Mouse (Mus musculus) hindbrain, postnatal 0 days (tissue): ENCODE results near the gene Ccnj. TPM values are rescaled to one million over a fixed set of nuclear protein-coding genes. Genes with fewer than 3 reads are reported as not detected.

Source experiments
- ATAC-seq: fragments of 200-750 bp; cut with Nextera tagmentation; 2 replicates; pipeline ENCODE4 v1.8.0; 2017; ENCODE audit warnings: mild to moderate bottlenecking, moderate TSS enrichment, moderate library complexity
- DNase-seq: peaks from one replicate; pipeline ENCODE4 v3.0.0-alpha.2; 2015; ENCODE audit warnings: low spot score
- H3K27ac ChIP-seq: fragments of 300-500 bp; sonication (generic); 2 replicates; pipeline ENCODE4 v1.5.1; 2014; ENCODE audit warnings: mild to moderate bottlenecking
- H3K27me3 ChIP-seq: fragments of 300-500 bp; sonication (generic); 2 replicates; pipeline ENCODE4 v1.6.1; 2014; ENCODE audit warnings: low read length, mixed read lengths; ENCODE audit not compliant: insufficient read depth
- H3K36me3 ChIP-seq: fragments of 300-500 bp; sonication (generic); 2 replicates; pipeline ENCODE4 v1.6.1; 2014; ENCODE audit warnings: low read length, mixed read lengths; ENCODE audit not compliant: insufficient read depth
- H3K4me1 ChIP-seq: fragments of 300-500 bp; sonication (generic); 2 replicates; pipeline ENCODE4 v1.6.1; 2014; ENCODE audit warnings: antibody characterized with exemption, low read length, mixed read lengths; ENCODE audit not compliant: insufficient read depth
- H3K4me2 ChIP-seq: fragments of 300-500 bp; sonication (generic); 2 replicates; pipeline ENCODE4 v1.6.1; 2014; ENCODE audit warnings: low read depth, mild to moderate bottlenecking, low read length, moderate library complexity, mixed read lengths
- H3K4me3 ChIP-seq: fragments of 300-500 bp; sonication (generic); 2 replicates; pipeline ENCODE4 v1.5.1; 2014; ENCODE audit warnings: low read length
- H3K9ac ChIP-seq: fragments of 300-500 bp; sonication (generic); replicated peaks from 2 replicates; pipeline ENCODE4 v1.6.1; 2014; ENCODE audit warnings: mild to moderate bottlenecking, low read length, moderate library complexity, mixed read lengths
- H3K9me3 ChIP-seq: fragments of 300-500 bp; sonication (generic); 2 replicates; pipeline ENCODE4 v1.6.1; 2016; ENCODE audit warnings: low read length, mixed read lengths
- CTCF ChIP-seq: IDR thresholded peaks from 2 replicates; pipeline ENCODE4 v1.5.1; 2016; ENCODE audit warnings: antibody characterized with exemption, control low read depth, low read depth
- WGBS: fragments of 180-500 bp; shearing (Covaris S2); extraction: QIAGEN DNeasy Blood & Tissue Kit; methylation state at CpG from one replicate; pipeline ENCODE4 v1.1.7; 2014; 5-methylcytosine and 5-hydroxymethylcytosine counted together
- polyA plus RNA-seq: library from polyadenylated mRNA; unstranded; fragments of >200 nt; fragmentation: Nextera tagmentation; extraction: Ambion mirVana; gene quantifications from 2 replicates; pipeline ENCODE4 v1.2.1, GENCODE M21; 2015
- total RNA-seq: library from RNA; depleted of rRNA; stranded (reverse); fragments of >200 nt; gene quantifications from 2 replicates; pipeline ENCODE4 v1.2.3, GENCODE M21; 2014

Gene Ccnj
- total and polyA plus RNA-seq, 2 experiments from 2014 or later: 8.6 to 13.1 TPM

GRCm38 (mm10) chr19:40813385-40813784 lies 17.7 kb upstream of the Ccnj start:
- Histone ChIP-seq H3K27ac (no peak overlapping the region), H3K9me3 (no peaks in the 10 kb centered on the region), H3K4me3 (no peak overlapping the region), H3K9ac (no peak overlapping the region), H3K36me3 (no peaks in the 10 kb centered on the region), H3K27me3 (no peaks in the 10 kb centered on the region), H3K4me1 (no peaks in the 10 kb centered on the region), H3K4me2 (no peak overlapping the region)
- WGBS: 89% methylated on average over 14 of the region's 14 CpGs
- no peak for ATAC-seq
- no peak for DNase-seq
- TF ChIP-seq CTCF: no peak

- ATAC-seq: no peak
- no peak for DNase-seq
- H3K4me3 ChIP-seq: no peak overlapping the region
- no peak overlapping the region for H3K4me2 ChIP-seq
- H3K4me1 ChIP-seq: no peaks in the 10 kb centered on the region
- no peaks in the 10 kb centered on the region for H3K27me3 ChIP-seq
- WGBS: 87% methylated on average over 7 of the region's 7 CpGs
- no peak overlapping the region for H3K9ac ChIP-seq
- H3K9me3 ChIP-seq: no peaks in the 10 kb centered on the region
- H3K27ac ChIP-seq: no peak overlapping the region
- H3K36me3 ChIP-seq: no peaks in the 10 kb centered on the region
- TF ChIP-seq CTCF: no peak
These were observed 15.4 kb upstream of the Ccnj start for GRCm38 (mm10) chr19:40815645-40816183.

- H3K4me3 ChIP-seq: no peak overlapping the region
- H3K36me3 ChIP-seq: no peaks in the 10 kb centered on the region
- H3K9ac ChIP-seq: no peak overlapping the region
- no peak overlapping the region for H3K4me2 ChIP-seq
- no peaks in the 10 kb centered on the region for H3K27me3 ChIP-seq
- 89% methylated on average over 6 of the region's 6 CpGs for WGBS
- DNase-seq: no peak
- no peak for ATAC-seq
- no peak for TF ChIP-seq CTCF
- H3K4me1 ChIP-seq: no peaks in the 10 kb centered on the region
- H3K9me3 ChIP-seq: no peaks in the 10 kb centered on the region
- H3K27ac ChIP-seq: no peak overlapping the region
These were observed 13.1 kb upstream of the Ccnj start for GRCm38 (mm10) chr19:40817901-40818532.

- no peak for DNase-seq
- no peak overlapping the region for H3K4me2 ChIP-seq
- 76% methylated on average over 7 of the region's 7 CpGs for WGBS
- H3K4me3 ChIP-seq: no peak overlapping the region
- no peaks in the 10 kb centered on the region for H3K4me1 ChIP-seq
- no peaks in the 10 kb centered on the region for H3K9me3 ChIP-seq
- H3K27ac ChIP-seq: no peak overlapping the region
- no peaks in the 10 kb centered on the region for H3K36me3 ChIP-seq
- H3K27me3 ChIP-seq: no peaks in the 10 kb centered on the region
- ATAC-seq: no peak
- no peak overlapping the region for H3K9ac ChIP-seq
- no peak for TF ChIP-seq CTCF
These were observed 12.3 kb upstream of the Ccnj start for GRCm38 (mm10) chr19:40818764-40819163.

- no peaks in the 10 kb centered on the region for H3K36me3 ChIP-seq
- DNase-seq (no peak), ATAC-seq (no peak)
- no peaks in the 10 kb centered on the region for H3K27me3 ChIP-seq
- 82% methylated on average over 4 of the region's 4 CpGs for WGBS
- no peak overlapping the region for H3K4me2 ChIP-seq
- no peak for TF ChIP-seq CTCF
- no peak overlapping the region for H3K4me3 ChIP-seq
- H3K27ac ChIP-seq: no peak overlapping the region
- H3K4me1 ChIP-seq: no peaks in the 10 kb centered on the region
- H3K9ac ChIP-seq: no peak overlapping the region
- no peaks in the 10 kb centered on the region for H3K9me3 ChIP-seq
These were observed 9.7 kb upstream of the Ccnj start for GRCm38 (mm10) chr19:40821306-40821825.

GRCm38 (mm10) chr19:40825636-40826035 lies 5.4 kb upstream of the Ccnj start:
- no peak overlapping the region for H3K27ac ChIP-seq
- 78% methylated on average over 5 of the region's 5 CpGs for WGBS
- no peaks in the 10 kb centered on the region for H3K4me1 ChIP-seq
- no peak overlapping the region for H3K4me3 ChIP-seq
- H3K9me3 ChIP-seq: no peaks in the 10 kb centered on the region
- ATAC-seq: no peak
- H3K36me3 ChIP-seq: no peaks in the 10 kb centered on the region
- TF ChIP-seq CTCF: no peak
- H3K9ac ChIP-seq: no peak overlapping the region
- no peak for DNase-seq
- H3K27me3 ChIP-seq: no peaks in the 10 kb centered on the region
- H3K4me2 ChIP-seq: no peak overlapping the region

- ATAC-seq (no peak), DNase-seq (no peak)
- WGBS: 71% methylated on average over 7 of the region's 7 CpGs
- H3K4me2 ChIP-seq: no peak overlapping the region
- no peak overlapping the region for H3K9ac ChIP-seq
- H3K36me3 ChIP-seq: no peaks in the 10 kb centered on the region
- TF ChIP-seq CTCF: no peak
- no peaks in the 10 kb centered on the region for H3K4me1 ChIP-seq
- no peak overlapping the region for H3K27ac ChIP-seq
- no peaks in the 10 kb centered on the region for H3K9me3 ChIP-seq
- no peak overlapping the region for H3K4me3 ChIP-seq
- H3K27me3 ChIP-seq: no peaks in the 10 kb centered on the region
These were observed 4.3 kb upstream of the Ccnj start for GRCm38 (mm10) chr19:40826735-40827134.
